ENCODE assay signal across 10 mouse cellular contexts in the genomic region with DNA sequence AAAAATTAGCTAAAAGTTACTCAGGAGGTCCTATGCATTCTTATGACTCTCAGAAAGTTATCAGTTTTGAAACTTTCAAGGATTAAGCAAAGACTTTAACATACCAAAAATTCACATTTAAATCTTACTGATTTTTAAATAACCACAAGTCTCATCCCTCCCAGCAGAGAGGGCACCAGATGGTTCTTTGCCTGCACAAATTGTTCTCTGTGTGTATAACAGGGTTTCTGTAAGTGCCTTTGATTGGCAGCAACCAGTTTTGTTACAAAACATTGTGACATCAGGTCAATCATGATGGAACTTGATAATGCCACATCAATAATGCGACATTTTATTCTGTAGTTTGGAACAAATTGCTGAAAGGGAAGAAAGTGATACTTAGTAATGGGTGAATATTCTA.
"Had no signal": no experiment of that assay in that cellular context is flagged by ENCODE, and none has a peak within 500 bp of the region (broad histone marks: within the 10 kb centered on the region; RNA-seq: fewer than 3 reads in every experiment).

No protein-coding gene starts in this region.

- DNase-seq: kidney, adult 11 months; kidney, adult 8-10 months; kidney, postnatal 14 days; kidney, postnatal 4 days; liver; lung, adult 18-20 months; lung, postnatal 10 days; lung, postnatal 36 days; thymus, adult 18-20 months; thymus, postnatal 36 days had no signal
